Mouse (Mus musculus) kidney, adult 2 months (tissue): ENCODE measurements around the gene Arf6.
"Not testable (repeated sequence)": the region's sequence is repeated elsewhere in the genome, so short reads cannot be mapped to it uniquely, and the experiment has no call there.

Experiments
- CTCF ChIP-seq: fragments of 200-500 bp; conservative IDR thresholded peaks from 2 replicates; pipeline ENCODE4 v1.5.1; 2011; ENCODE audit warnings: low read depth, mild to moderate bottlenecking, control low read depth, low read length, moderate library complexity, mixed read lengths; ENCODE audit not compliant: insufficient read depth, insufficient read length
- POLR2A ChIP-seq: fragments of 200-500 bp; IDR thresholded peaks from one replicate; pipeline ENCODE4 v1.6.1; 2011; ENCODE audit warnings: low read depth, low read length, control low read depth

DNA sequence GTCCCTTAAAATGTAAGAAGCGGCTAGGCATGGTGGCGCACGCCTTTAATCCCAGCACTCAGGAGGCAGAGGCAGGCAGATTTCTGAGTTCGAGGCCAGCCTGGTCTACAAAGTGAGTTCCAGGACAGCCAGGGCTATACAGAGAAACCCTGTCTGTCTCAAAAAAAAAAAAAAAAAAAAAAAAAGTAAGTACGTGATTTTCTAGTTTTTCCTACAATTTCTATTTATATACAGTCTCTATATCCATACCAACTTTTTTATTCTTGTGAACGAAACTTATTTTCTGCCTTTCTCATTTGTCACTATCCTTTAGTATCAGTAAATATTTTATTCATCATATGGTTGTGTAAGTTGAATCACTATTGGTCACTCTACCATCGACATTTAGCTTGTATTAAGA is 8.8 kb upstream of the Arf6 start:
- not testable (repeated sequence) for TF ChIP-seq CTCF, POLR2A
